Mouse (Mus musculus) olfactory bulb, adult 2 months (tissue): Measurements from ENCODE around the gene Dusp3. TPM values are rescaled to one million over a fixed set of nuclear protein-coding genes. Genes with fewer than 3 reads are reported as not detected.

Source experiments
- H3K27ac ChIP-seq: fragments of 200-500 bp; 2 replicates; pipeline ENCODE4 v1.5.1; 2012; ENCODE audit warnings: low read depth, low read length; ENCODE audit not compliant: insufficient read depth
- H3K4me1 ChIP-seq: fragments of 200-500 bp; 2 replicates; pipeline ENCODE4 v1.6.1; 2012; ENCODE audit warnings: low read length; ENCODE audit not compliant: control insufficient read depth, insufficient read depth
- H3K4me3 ChIP-seq: fragments of 200-500 bp; 2 replicates; pipeline ENCODE4 v1.5.1; 2012; ENCODE audit warnings: mild to moderate bottlenecking, low read depth, low read length, moderate library complexity; ENCODE audit not compliant: insufficient read depth
- CTCF ChIP-seq: fragments of 200-500 bp; IDR thresholded peaks from 2 replicates; pipeline ENCODE4 v1.5.1; 2012; ENCODE audit warnings: low read depth, mild to moderate bottlenecking, low read length, moderate library complexity; ENCODE audit not compliant: insufficient read depth
- POLR2A ChIP-seq: fragments of 200-500 bp; IDR thresholded peaks from 2 replicates; pipeline ENCODE4 v1.6.1; 2012; ENCODE audit warnings: mild to moderate bottlenecking, low read depth, low read length, moderate library complexity; ENCODE audit not compliant: insufficient read depth
- WGBS: fragments of 180-500 bp; shearing (Covaris S2); methylation state at CpG from one replicate; pipeline ENCODE4 v1.1.7; 2018; 5-methylcytosine and 5-hydroxymethylcytosine counted together
- polyA plus RNA-seq: library from polyadenylated mRNA; stranded (reverse); fragments of >200 nt; gene quantifications from 2 replicates; pipeline ENCODE4 v1.2.4, GENCODE M21; 2012; ENCODE audit warnings: low replicate concordance; ENCODE audit not compliant: missing spikeins, insufficient read depth, insufficient read length

Gene Dusp3
- polyA plus RNA-seq, 1 experiment, result not detected

DNA sequence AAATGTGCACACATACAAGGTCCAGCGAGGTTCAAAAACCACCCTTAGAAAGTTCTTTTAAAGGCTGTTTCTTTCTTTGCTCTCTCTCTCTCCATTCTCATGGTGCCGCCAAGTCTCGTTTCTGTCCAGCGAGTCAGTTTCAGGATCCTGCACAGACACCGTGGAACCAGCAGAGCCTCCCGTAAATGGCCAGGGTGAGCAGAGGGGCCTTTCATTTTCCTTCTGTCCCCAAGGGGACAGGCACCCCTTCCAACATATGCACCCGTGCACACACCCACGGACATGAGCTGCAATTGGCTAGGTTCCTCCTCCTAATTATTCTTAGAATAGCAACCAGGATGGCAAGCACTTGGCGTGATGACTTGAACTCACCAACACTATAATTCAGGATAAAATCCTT is 13.3 kb downstream of the Dusp3 start:
- WGBS, result 35% methylated on average over 9 of the region's 9 CpGs
- TF ChIP-seq POLR2A (no peak), CTCF (no peak)

GRCm38 (mm10) chr11:101972651-101973050 is 14.2 kb downstream of the Dusp3 start:
- TF ChIP-seq POLR2A, result no peak
- TF ChIP-seq CTCF, result no peak
- H3K4me3 ChIP-seq, result no peak overlapping the region
- WGBS, result 94% methylated on average over 5 of the region's 5 CpGs
- peaks cover 19% of the 10 kb centered on the region for H3K4me1 ChIP-seq
- no peak overlapping the region for H3K27ac ChIP-seq

More for the DNA sequence above, 13.3 kb downstream of the Dusp3 start:
- Histone ChIP-seq H3K4me3 (no peak overlapping the region), H3K27ac (no peak overlapping the region), H3K4me1 (peaks cover 25% of the 10 kb centered on the region)

GRCm38 (mm10) chr11:101972097-101972496 is 14.7 kb downstream of the Dusp3 start:
- TF ChIP-seq CTCF, result no peak
- no peak for TF ChIP-seq POLR2A
- H3K4me3 ChIP-seq, result no peak overlapping the region
- WGBS, result 59% methylated on average over 3 of the region's 3 CpGs
- H3K27ac ChIP-seq, result no peak overlapping the region
- H3K4me1 ChIP-seq, result peaks cover 16% of the 10 kb centered on the region

- Histone ChIP-seq H3K4me3 (no peak overlapping the region), H3K27ac (no peak overlapping the region), H3K4me1 (peaks cover 16% of the 10 kb centered on the region)
- WGBS, result 48% methylated on average over 3 of the region's 3 CpGs
- TF ChIP-seq CTCF, result peak; percentile 55; the same call in 1 of the 2 replicates
- TF ChIP-seq POLR2A, result no peak
Measured at GRCm38 (mm10) chr11:101971410-101971809, 15.4 kb downstream of the Dusp3 start.

GRCm38 (mm10) chr11:101969835-101970234 is 17.0 kb downstream of the Dusp3 start:
- WGBS, result 85% methylated on average over 13 of the region's 13 CpGs
- no peak overlapping the region for H3K27ac ChIP-seq
- TF ChIP-seq POLR2A (no peak), CTCF (no peak)
- H3K4me3 ChIP-seq, result no peak overlapping the region
- H3K4me1 ChIP-seq, result peaks cover 14% of the 10 kb centered on the region

- Histone ChIP-seq H3K4me1 (peaks cover 10% of the 10 kb centered on the region), H3K4me3 (no peak overlapping the region), H3K27ac (no peak overlapping the region)
- WGBS, result 1% methylated on average over 5 of the region's 5 CpGs
- TF ChIP-seq CTCF, result peak; percentile 78
- TF ChIP-seq POLR2A, result no peak
Measured at GRCm38 (mm10) chr11:101968791-101969190, 18.0 kb downstream of the Dusp3 start.

DNA sequence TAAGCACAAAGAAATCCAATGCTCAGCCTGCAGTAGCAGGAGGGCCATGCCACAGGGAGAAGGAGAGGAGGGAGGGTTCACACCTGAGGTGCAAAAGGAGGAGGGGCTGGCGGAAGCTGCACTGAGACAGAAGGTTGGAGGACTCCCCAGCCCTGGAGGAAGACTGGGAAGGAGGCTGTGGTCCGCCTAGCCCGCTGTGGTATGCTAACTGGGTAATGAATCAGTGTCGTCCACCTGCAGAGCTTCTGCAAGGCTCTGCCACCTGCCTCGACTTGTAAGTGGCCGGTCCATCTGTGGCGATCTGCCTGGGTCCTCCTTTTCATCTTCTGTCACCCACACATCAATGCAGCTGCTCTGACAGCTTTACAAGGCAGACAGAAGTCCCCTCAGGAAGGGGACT is 18.5 kb downstream of the Dusp3 start:
- WGBS, result 37% methylated on average over 7 of the region's 7 CpGs
- no peak overlapping the region for H3K4me3 ChIP-seq
- TF ChIP-seq CTCF, result no peak
- no peak for TF ChIP-seq POLR2A
- H3K27ac ChIP-seq, result no peak overlapping the region
- H3K4me1 ChIP-seq, result peaks cover 11% of the 10 kb centered on the region

GRCm38 (mm10) chr11:101966965-101967614 is 19.7 kb downstream of the Dusp3 start, which contains the start of gene Sost:
Gene Sost (minus strand): TSS chr11:101967015.
- WGBS, result 41% methylated on average over 10 of the region's 10 CpGs

GRCm38 (mm10) chr11:101965553-101965952 is 21.3 kb downstream of the Dusp3 start:
- no peak overlapping the region for H3K27ac ChIP-seq
- no peak overlapping the region for H3K4me3 ChIP-seq
- WGBS, result 15% methylated on average over 2 of the region's 2 CpGs
- TF ChIP-seq POLR2A, result no peak
- TF ChIP-seq CTCF, result no peak
- H3K4me1 ChIP-seq, result peaks cover 9% of the 10 kb centered on the region

More at GRCm38 (mm10) chr11:101966965-101967614, 19.7 kb downstream of the Dusp3 start, which contains the start of gene Sost:
- no peak within 1 kb of the TSS for H3K4me3 ChIP-seq
- H3K27ac ChIP-seq, result no peak within 1 kb of the TSS
- H3K4me1 ChIP-seq, result peaks cover 9% of the 10 kb centered on the region
- TF ChIP-seq CTCF (no peak), POLR2A (no peak)
